8 mouse cellular contexts compared by ENCODE assay signal in the genomic region with DNA sequence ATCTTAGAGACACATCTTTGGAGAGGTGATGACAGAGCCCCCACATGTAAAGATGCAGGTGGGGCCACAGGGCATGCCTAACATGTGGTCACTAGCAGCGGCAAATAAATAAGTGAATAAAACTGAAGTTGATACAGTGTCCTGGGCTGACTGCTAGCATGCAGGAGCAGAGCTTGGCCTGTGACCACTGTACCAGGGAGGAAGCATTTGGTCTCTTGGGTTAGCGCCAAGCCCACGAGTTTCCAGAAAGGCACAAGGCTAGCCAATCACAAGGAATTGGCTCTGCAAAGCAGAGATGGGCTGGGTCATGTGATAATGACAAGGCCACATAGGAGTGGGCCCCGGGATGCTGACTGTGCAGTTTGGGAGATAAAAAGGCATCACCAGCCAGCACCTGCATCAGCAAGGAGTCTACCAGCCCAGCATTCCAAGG. TPM values are rescaled to one million over a fixed set of nuclear protein-coding genes. Genes with fewer than 3 reads are reported as not detected.
DNase-seq lines count a peak whose midpoint lies in the region; ATAC-seq and TF ChIP-seq lines count a peak whose summit lies in the region.

No protein-coding gene starts in this region.

- no peaks in the 10 kb centered on the region for H3K9me3 ChIP-seq in heart, embryonic 15.5 days (replicated peaks)
- H3K9me3 ChIP-seq in hindbrain, embryonic 14.5 days (ENCODE audit: control insufficient read depth, low read length) = no peaks in the 10 kb centered on the region
- H3K9me3 ChIP-seq in hindbrain, embryonic 11.5 days (ENCODE audit: control insufficient read depth, low read length) = no peaks in the 10 kb centered on the region

- DNase-seq in gastrocnemius, adult 2 months = peak; percentile 31
- no peak for DNase-seq in gastrocnemius, adult 18-20 months (ENCODE audit: low spot score)
- DNase-seq in Patski (ENCODE audit: low read depth, low spot score) = no peak
- DNase-seq in lung, postnatal 14 days = peak; percentile 34
- no peak for DNase-seq in frontal cortex, postnatal 25 days (ENCODE audit: low spot score in 2 of 2)
- DNase-seq in hindbrain, embryonic 14.5 days (ENCODE audit: low spot score) = no peak
- no peak for DNase-seq in hindbrain, embryonic 11.5 days (ENCODE audit: low spot score)

- POLR2A ChIA-PET in Patski (lab: Charles Lee) = no interaction called here

- TF ChIP-seq CTCF in gastrocnemius, adult 2 months (IDR thresholded peaks at IDR 0.05) = no peak
- TF ChIP-seq CTCF in Patski (IDR thresholded peaks at IDR 0.05) = no peak

- 42% methylated on average over 4 of the region's 4 CpGs for WGBS in heart, embryonic 15.5 days
- 87% methylated on average over 4 of the region's 4 CpGs for WGBS in hindbrain, embryonic 14.5 days
- 87% methylated on average over 4 of the region's 4 CpGs for WGBS in hindbrain, embryonic 11.5 days

- H3K27ac ChIP-seq in gastrocnemius, adult 2 months = no peak overlapping the region
- no peak overlapping the region; the same call in 1 of the 2 replicates for H3K27ac ChIP-seq in heart, embryonic 15.5 days
- H3K27ac ChIP-seq in hindbrain, embryonic 14.5 days = no peak overlapping the region
- H3K27ac ChIP-seq in hindbrain, embryonic 11.5 days (ENCODE audit: low read depth, low read length) = no peak overlapping the region

- H3K27me3 ChIP-seq in Patski = no peaks in the 10 kb centered on the region
- no peaks in the 10 kb centered on the region for H3K27me3 ChIP-seq in heart, embryonic 15.5 days
- no peaks in the 10 kb centered on the region for H3K27me3 ChIP-seq in hindbrain, embryonic 14.5 days (ENCODE audit: control insufficient read depth, insufficient read depth, low read length)
- H3K27me3 ChIP-seq in hindbrain, embryonic 11.5 days (ENCODE audit: control insufficient read depth, insufficient read depth, low read length) = no peaks in the 10 kb centered on the region

- no peaks in the 10 kb centered on the region for H3K36me3 ChIP-seq in heart, embryonic 15.5 days
- H3K36me3 ChIP-seq in hindbrain, embryonic 14.5 days (replicated peaks; ENCODE audit: control insufficient read depth, insufficient read depth) = no peaks in the 10 kb centered on the region
- H3K36me3 ChIP-seq in hindbrain, embryonic 11.5 days (ENCODE audit: control insufficient read depth, insufficient read depth, low read length) = no peaks in the 10 kb centered on the region

- H3K9ac ChIP-seq in heart, embryonic 15.5 days = no peak overlapping the region
- H3K9ac ChIP-seq in hindbrain, embryonic 14.5 days = no peak overlapping the region
- no peak overlapping the region for H3K9ac ChIP-seq in hindbrain, embryonic 11.5 days (ENCODE audit: low read depth, low read length)

- H3K4me1 ChIP-seq in heart, embryonic 15.5 days (replicated peaks) = peaks cover 22% of the 10 kb centered on the region
- H3K4me1 ChIP-seq in hindbrain, embryonic 14.5 days (replicated peaks; ENCODE audit: control insufficient read depth, insufficient read depth, low read length) = 0 out of 2 replicates have a peak, but pooled peaks cover 3% of the 10 kb centered on the region
- no peaks in the 10 kb centered on the region for H3K4me1 ChIP-seq in hindbrain, embryonic 11.5 days (replicated peaks; ENCODE audit: control insufficient read depth, insufficient read depth, low read length)

- in situ Hi-C loops in Patski (cut with MboI; ENCODE audit: low pct_unique_long_range_greater_than_20kb) = no loop called here

- intact Hi-C loops in gastrocnemius, adult 2 months (cut with DNase I) = loop anchor here (5.0 kb wide), 1 partner anchor 65 kb away; no protein-coding TSS in a partner anchor

- CTCF ChIA-PET in Patski (lab: Charles Lee) = no interaction called here

- H3K4me2 ChIP-seq in heart, embryonic 15.5 days = no peak overlapping the region
- H3K4me2 ChIP-seq in hindbrain, embryonic 14.5 days (replicated peaks) = no peak overlapping the region
- no peak overlapping the region for H3K4me2 ChIP-seq in hindbrain, embryonic 11.5 days (replicated peaks; ENCODE audit: low read depth, low read length)

- peak; percentile 41 for ATAC-seq in Patski
- peak; percentile 58; the same call in 1 of the 2 replicates for ATAC-seq in heart, embryonic 15.5 days (replicated peaks; ENCODE audit: insufficient number of reproducible peaks, insufficient read depth, low FRiP score, low read depth)
- ATAC-seq in hindbrain, embryonic 14.5 days (ENCODE audit: low FRiP score) = no peak
- ATAC-seq in hindbrain, embryonic 11.5 days (ENCODE audit: low FRiP score) = no peak

- no peak overlapping the region for H3K4me3 ChIP-seq in gastrocnemius, adult 2 months
- no peak overlapping the region for H3K4me3 ChIP-seq in heart, embryonic 15.5 days
- H3K4me3 ChIP-seq in hindbrain, embryonic 14.5 days (replicated peaks; ENCODE audit: low read length) = no peak overlapping the region
- H3K4me3 ChIP-seq in hindbrain, embryonic 11.5 days (ENCODE audit: low read depth, low read length) = no peak overlapping the region

RNA-seq across cellular contexts. Expression of a gene that starts 47.2 kb away (rescaled TPM):
- total RNA-seq in gastrocnemius, adult 2 months (2021) = 10 to 100 TPM; 29.8 to 32.6 TPM
- total RNA-seq in gastrocnemius, adult 18-20 months (2021) = 10 to 100 TPM; 27.4 to 30.9 TPM
- 29.0 TPM for polyA plus RNA-seq in Patski (2021)
- polyA plus RNA-seq in heart, embryonic 15.5 days (2015; fragmentation: Nextera tagmentation; extraction: Ambion mirVana) = 24.5 and 27.7 TPM in 2 replicates
- polyA plus RNA-seq in hindbrain, embryonic 14.5 days (2014; fragmentation: Nextera tagmentation; extraction: Ambion mirVana) = 65.7 and 67.0 TPM in 2 replicates
- 73.7 and 79.9 TPM in 2 replicates for polyA plus RNA-seq in hindbrain, embryonic 11.5 days (2014; fragmentation: Nextera tagmentation; extraction: Ambion mirVana)

RNA-seq across cellular contexts. Expression of a gene that starts 47.3 kb away (rescaled TPM):
- 100 to 1,000 TPM in 1 of 2 experiments, 10 to 100 TPM in 1; 99.8 to 112 TPM for total RNA-seq in gastrocnemius, adult 2 months (2021)
- 100 to 1,000 TPM; 100 to 119 TPM for total RNA-seq in gastrocnemius, adult 18-20 months (2021)
- polyA plus RNA-seq in Patski (2021) = 136 TPM
- 647 and 683 TPM in 2 replicates for polyA plus RNA-seq in heart, embryonic 15.5 days (2015; fragmentation: Nextera tagmentation; extraction: Ambion mirVana)
- polyA plus RNA-seq in hindbrain, embryonic 14.5 days (2014; fragmentation: Nextera tagmentation; extraction: Ambion mirVana) = 708 and 792 TPM in 2 replicates
- polyA plus RNA-seq in hindbrain, embryonic 11.5 days (2014; fragmentation: Nextera tagmentation; extraction: Ambion mirVana) = 1,633 and 1,649 TPM in 2 replicates

Comparison
In these comparisons a context has a peak if more than half of its experiments do, and no peak if none do; other contexts are left out.
1. DNase-seq: peak in gastrocnemius, adult 2 months (single experiment) and lung, postnatal 14 days (single experiment); none in gastrocnemius, adult 18-20 months (single experiment), Patski (single experiment), frontal cortex, postnatal 25 days (0 of 2), hindbrain, embryonic 14.5 days (single experiment) and hindbrain, embryonic 11.5 days (single experiment).
2. ATAC-seq: peak in Patski (single experiment) and heart, embryonic 15.5 days (single experiment); none in hindbrain, embryonic 14.5 days (single experiment) and hindbrain, embryonic 11.5 days (single experiment).